Mouse (Mus musculus): ENCODE data around the gene Kif26b. TPM values are rescaled to one million over a fixed set of nuclear protein-coding genes. Genes with fewer than 3 reads are reported as not detected.

The Kif26b gene
- polyA plus RNA-seq, 1 experiment, result not detected

DNA sequence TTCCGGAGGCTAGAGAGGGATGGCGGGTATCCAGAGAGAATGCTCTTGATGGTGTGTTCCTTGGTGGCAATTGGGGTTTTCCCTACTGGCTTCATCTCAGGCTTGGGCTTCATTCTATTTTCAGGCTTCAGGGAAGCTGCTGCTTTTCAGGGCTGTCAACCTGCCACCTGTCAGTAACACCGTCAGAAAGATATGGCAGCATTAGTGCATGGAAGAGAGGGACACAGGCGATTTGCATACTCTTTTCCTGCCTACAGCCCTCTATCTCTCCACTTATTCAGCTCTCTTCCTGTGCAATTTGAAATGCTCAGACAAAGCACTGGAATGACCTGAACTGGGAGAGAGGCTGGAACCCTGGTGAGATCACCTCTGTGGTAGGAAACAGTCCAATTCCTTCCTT lies 117.7 kb downstream of the Kif26b start:
- Histone ChIP-seq H3K4me3 (ENCODE audit: insufficient read depth, low read depth, low read length) (no peak overlapping the region), H3K27ac (replicated peaks; ENCODE audit: low read depth, low read length) (no peak overlapping the region), H3K4me1 (ENCODE audit: control insufficient read depth, insufficient read depth, insufficient read length, low read length) (no peaks in the 10 kb centered on the region)

DNA sequence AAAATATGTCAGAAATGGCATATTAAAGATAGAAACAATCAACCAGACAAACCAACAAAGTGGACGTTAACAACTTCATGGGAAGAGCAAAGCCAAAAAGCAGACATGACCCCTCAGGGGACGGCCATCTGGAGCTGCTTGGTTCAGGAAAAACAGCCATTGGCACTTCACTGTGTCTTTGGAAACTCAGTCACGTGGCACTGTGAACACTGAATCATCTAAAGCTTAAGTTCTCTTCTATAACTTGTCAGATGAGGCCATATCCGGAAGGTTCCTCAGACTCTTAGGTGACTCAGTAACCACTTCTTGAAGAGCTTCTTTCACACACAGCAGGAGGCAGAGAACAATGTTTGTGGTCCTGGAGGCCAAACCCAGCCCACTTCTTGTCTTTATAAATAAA lies 126.6 kb downstream of the Kif26b start:
- Histone ChIP-seq H3K4me1 (ENCODE audit: control insufficient read depth, insufficient read depth, insufficient read length, low read length) (no peaks in the 10 kb centered on the region), H3K27ac (replicated peaks; ENCODE audit: low read depth, low read length) (no peak overlapping the region), H3K4me3 (ENCODE audit: insufficient read depth, low read depth, low read length) (no peak overlapping the region)

DNA sequence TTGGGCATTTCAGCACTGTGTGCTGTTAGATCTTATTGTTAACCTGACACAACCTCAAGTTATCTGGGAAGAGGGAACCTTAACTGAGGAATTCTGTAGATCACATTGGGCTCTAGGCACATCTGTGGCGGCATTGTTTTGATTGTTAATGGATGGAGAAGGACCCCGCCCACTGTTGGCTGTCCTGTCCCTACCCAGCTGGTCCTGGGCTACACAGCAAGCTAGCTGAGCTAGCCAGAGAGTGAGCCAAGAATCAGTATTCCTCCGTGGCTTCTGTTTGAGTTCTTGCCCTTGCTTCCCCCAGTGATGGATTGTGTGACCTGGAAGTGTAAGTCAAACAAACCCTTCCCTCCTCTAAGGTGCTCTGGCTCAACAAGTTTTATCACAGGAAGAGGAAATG lies 132.1 kb downstream of the Kif26b start:
- Histone ChIP-seq H3K4me1 (ENCODE audit: control insufficient read depth, insufficient read depth, insufficient read length, low read length) (no peaks in the 10 kb centered on the region), H3K27ac (replicated peaks; ENCODE audit: low read depth, low read length) (no peak overlapping the region), H3K4me3 (ENCODE audit: insufficient read depth, low read depth, low read length) (no peak overlapping the region)

DNA sequence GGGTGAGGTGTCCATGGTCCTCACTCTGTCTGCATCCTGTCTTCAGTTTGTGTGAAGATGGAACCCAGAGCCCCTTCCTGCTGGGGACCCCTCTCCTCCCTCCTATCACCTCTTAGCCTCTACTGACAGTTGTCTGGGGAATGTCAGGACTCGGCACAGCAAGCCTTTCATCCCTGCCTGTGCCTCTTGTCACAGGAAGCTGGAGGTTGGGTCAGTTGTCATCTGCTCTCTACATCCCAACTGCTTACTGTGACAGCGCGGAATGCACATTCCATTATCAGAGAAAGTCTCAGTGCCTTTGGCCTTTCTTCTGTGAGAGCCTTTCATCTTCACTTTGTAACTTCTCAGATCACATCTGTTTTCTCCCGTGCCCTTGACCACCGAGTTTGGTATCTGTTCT lies 132.6 kb downstream of the Kif26b start:
- no peak overlapping the region for H3K27ac ChIP-seq (replicated peaks; ENCODE audit: low read depth, low read length)
- no peak overlapping the region for H3K4me3 ChIP-seq (ENCODE audit: insufficient read depth, low read depth, low read length)
- H3K4me1 ChIP-seq (ENCODE audit: control insufficient read depth, insufficient read depth, insufficient read length, low read length), result no peaks in the 10 kb centered on the region

DNA sequence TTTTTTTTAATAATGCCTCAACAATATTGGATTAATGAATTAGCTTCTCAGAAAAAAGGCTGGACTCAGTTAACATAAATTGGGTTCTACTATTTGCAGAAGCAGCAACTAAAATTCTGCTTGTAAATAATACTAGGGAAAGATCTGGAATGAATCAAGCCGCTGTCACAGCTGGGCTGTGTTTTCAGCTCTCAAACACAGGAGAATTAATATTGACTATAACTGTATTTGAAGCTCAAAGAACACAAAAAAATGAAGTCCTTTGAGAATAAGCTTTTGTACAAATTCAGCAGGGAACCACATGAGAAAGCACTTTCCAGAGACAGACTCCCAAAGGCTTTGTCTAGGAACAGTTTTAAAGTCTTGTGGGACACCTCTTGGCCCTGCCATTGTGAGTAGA lies 134.6 kb downstream of the Kif26b start:
- H3K27ac ChIP-seq (replicated peaks; ENCODE audit: low read depth, low read length), result no peak overlapping the region
- H3K4me1 ChIP-seq (ENCODE audit: control insufficient read depth, insufficient read depth, insufficient read length, low read length), result no peaks in the 10 kb centered on the region
- H3K4me3 ChIP-seq (ENCODE audit: insufficient read depth, low read depth, low read length), result no peak overlapping the region

DNA sequence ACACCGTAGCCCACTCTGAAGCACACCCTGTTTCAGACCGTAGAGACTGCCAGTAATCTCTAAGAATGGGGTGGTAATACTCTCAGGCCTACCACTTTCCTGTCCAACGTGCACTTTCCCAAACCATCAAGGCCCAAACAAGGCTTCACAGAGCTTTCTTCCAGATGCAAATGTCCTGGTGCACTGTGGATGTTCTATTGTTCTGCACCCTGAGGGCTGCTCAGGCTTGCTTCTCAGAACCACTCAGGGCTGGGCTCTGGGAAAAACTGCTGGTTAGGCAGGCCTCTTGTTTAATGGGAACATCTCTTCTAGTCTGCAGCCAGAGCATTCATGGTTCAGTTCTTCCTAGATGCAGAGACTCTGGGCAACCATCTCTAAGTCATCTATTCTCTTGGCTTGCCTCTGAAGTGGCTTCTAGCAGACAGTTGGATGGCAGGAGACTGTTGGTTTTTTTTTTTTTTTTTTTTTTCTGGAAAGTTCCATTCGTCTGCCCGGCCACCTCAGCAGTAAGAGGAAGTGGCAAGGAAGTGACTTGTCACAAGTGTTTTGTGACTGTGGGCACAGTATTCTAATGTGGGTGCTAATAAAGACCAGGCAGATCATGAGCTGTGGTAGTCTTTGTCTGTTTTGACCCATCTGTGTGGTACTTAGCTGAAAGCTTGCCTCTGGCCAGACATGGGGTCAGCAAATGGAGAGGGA lies 135.5 kb downstream of the Kif26b start:
- no peaks in the 10 kb centered on the region for H3K4me1 ChIP-seq (ENCODE audit: control insufficient read depth, insufficient read depth, insufficient read length, low read length)
- no peak overlapping the region for H3K27ac ChIP-seq (replicated peaks; ENCODE audit: low read depth, low read length)
- H3K4me3 ChIP-seq (ENCODE audit: insufficient read depth, low read depth, low read length), result no peak overlapping the region

DNA sequence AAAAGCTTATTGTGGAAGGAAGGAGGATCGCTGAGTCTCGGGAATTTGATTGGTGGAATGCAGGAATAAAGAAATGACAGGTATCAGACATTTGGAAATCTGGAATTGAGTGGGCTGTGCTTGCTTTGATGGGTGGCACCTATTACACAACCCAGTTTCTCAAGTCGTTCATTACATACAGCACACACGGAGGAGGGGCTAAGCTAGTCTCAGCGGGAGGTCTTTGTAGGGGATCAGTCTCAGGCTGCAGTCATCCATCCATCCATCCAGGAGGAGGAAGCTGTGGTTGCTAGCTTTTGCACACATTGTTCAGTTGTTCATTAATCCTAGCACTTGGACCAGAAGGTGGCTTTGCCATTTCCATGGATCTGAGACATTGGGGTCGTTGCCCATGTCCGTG lies 137.6 kb downstream of the Kif26b start:
- H3K4me1 ChIP-seq (ENCODE audit: control insufficient read depth, insufficient read depth, insufficient read length, low read length), result no peaks in the 10 kb centered on the region
- no peak overlapping the region for H3K4me3 ChIP-seq (ENCODE audit: insufficient read depth, low read depth, low read length)
- no peak overlapping the region for H3K27ac ChIP-seq (replicated peaks; ENCODE audit: low read depth, low read length)

DNA sequence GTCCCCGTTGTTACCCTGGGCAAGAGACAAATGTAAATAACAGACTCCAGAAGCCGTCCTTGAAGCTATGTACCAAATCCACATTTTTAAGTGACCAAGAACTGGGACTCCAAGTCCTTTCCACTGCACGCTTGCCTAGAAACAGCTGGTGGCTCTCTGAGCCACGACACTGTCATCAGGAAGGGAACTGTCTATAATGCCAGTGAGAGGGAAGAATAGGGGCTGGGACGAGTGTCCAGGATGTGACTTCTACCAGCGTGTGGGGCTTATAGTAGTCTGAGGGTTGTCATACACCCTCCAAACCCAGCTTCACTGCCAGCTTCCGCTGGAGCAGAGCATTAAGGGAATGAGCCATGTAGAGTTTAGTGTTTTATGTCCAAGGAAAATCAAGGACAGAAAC lies 138.9 kb downstream of the Kif26b start:
- no peaks in the 10 kb centered on the region for H3K4me1 ChIP-seq (ENCODE audit: control insufficient read depth, insufficient read depth, insufficient read length, low read length)
- H3K4me3 ChIP-seq (ENCODE audit: insufficient read depth, low read depth, low read length), result no peak overlapping the region
- no peak overlapping the region for H3K27ac ChIP-seq (replicated peaks; ENCODE audit: low read depth, low read length)

DNA sequence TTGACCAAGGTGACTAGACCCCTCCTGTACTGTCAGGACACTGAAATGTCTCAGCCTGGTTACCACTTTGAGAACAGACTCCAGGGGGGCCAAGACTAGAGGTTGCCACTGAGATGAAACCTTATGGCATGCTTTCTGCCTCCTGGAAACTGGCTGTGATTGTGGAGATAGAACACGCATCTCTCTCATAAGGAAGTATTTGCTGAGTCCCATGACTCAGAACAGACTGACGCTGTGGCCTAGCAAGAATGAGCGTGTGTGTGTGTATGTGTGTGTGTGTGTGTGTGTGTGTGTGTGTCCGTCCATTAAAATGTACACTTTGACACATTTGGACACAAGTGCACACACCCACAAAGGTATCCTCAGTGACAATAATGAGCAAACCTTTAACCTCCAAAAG lies 140.0 kb downstream of the Kif26b start:
- Histone ChIP-seq H3K4me3 (ENCODE audit: insufficient read depth, low read depth, low read length) (no peak overlapping the region), H3K27ac (replicated peaks; ENCODE audit: low read depth, low read length) (no peak overlapping the region), H3K4me1 (ENCODE audit: control insufficient read depth, insufficient read depth, insufficient read length, low read length) (no peaks in the 10 kb centered on the region)

DNA sequence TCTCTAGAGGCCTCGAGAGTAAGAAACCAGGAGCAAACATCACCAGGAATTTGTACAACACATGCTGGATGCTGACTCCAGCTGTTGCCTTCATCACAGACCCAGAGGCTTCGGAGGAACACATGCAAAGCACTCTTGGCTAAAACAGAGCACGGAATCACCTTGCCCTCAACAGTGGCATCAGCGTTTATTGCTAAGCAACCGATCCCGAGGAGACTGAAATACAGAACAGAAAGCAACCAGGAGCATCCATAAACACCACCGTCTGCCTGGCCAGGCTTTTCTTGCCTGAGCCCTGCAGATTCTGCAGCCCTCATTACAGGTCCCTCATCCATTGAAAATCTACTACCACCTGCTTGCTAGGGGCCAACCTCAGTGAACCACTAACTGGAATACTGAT lies 144.1 kb downstream of the Kif26b start:
- Histone ChIP-seq H3K27ac (replicated peaks; ENCODE audit: low read depth, low read length) (no peak overlapping the region), H3K4me1 (ENCODE audit: control insufficient read depth, insufficient read depth, insufficient read length, low read length) (no peaks in the 10 kb centered on the region), H3K4me3 (ENCODE audit: insufficient read depth, low read depth, low read length) (no peak overlapping the region)

DNA sequence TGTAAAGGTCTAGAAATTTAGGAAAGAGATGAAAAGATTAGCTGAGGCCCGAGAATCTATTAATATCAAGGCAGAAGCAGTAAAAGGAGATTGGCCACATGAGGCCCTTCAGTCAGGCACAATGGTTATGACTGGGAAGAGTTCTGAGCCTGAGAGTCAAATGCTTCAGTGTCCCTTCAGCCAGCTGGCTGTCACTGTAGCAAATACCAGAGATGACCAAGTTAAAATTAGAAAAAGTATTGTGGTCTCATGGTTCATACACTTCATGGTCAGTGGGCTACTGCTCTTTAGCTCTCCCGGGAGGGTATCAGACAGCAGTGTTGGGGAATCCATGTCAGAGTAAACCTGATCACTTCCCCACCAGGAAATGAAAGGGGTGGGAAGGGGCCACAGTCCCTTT lies 144.6 kb downstream of the Kif26b start:
- no peak overlapping the region for H3K4me3 ChIP-seq (ENCODE audit: insufficient read depth, low read depth, low read length)
- no peak overlapping the region for H3K27ac ChIP-seq (replicated peaks; ENCODE audit: low read depth, low read length)
- H3K4me1 ChIP-seq (ENCODE audit: control insufficient read depth, insufficient read depth, insufficient read length, low read length), result no peaks in the 10 kb centered on the region

DNA sequence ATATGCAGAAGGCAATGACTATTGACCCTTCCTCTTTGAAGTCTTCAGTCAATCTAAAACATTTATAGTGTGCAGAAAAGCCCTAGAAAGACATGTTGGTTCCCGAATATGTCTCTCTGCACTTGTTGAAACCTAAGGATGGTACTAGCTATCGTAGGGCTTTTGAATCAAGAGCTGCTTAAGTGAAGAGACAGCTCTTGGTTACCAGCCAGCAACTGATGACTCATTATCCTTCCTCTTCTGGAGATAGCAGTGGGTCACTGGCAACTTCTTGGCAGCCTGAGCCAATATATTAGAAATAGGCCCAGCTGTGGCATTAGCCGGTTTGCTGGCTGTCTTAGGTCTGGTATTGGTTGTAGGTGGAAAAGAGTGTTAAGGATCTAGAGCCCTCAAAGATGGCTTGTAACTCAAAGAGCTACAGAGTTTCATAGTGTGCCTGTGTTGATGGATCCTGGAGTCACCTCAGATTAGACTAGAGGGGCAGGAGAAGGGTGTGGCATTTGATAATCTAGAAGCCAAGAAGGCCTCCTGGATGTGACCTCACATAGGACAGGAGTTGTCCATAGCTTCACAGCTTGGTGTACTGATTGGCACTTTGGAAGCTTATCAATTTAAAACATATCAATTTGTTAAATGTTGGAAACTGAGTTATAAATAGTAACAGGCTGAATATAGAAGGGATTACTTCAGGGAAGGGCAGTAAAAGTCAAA lies 146.8 kb downstream of the Kif26b start:
- Histone ChIP-seq H3K4me1 (ENCODE audit: control insufficient read depth, insufficient read depth, insufficient read length, low read length) (no peaks in the 10 kb centered on the region), H3K4me3 (ENCODE audit: insufficient read depth, low read depth, low read length) (no peak overlapping the region), H3K27ac (replicated peaks; ENCODE audit: low read depth, low read length) (no peak overlapping the region)

DNA sequence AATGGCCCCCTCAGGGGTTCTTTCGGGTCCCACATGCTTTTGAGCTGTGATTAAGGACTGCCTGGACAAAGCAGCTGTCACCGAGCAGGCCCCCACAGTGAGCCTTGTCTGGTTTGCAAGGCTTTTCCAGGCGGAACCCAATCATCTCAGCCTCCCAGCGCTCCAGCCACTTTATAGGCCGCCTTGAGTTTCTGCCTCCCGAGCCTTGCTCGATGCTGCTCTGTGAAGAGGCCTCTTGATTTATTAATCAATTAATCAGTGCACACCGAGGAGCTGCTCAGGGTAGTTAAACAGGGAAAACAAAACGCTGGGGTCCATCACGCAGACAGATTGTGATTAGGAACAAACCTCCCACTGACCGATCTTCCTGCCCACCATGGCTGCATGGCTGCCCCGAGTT lies 148.2 kb downstream of the Kif26b start:
- Histone ChIP-seq H3K4me1 (ENCODE audit: control insufficient read depth, insufficient read depth, insufficient read length, low read length) (no peaks in the 10 kb centered on the region), H3K4me3 (ENCODE audit: insufficient read depth, low read depth, low read length) (no peak overlapping the region), H3K27ac (replicated peaks; ENCODE audit: low read depth, low read length) (no peak overlapping the region)

DNA sequence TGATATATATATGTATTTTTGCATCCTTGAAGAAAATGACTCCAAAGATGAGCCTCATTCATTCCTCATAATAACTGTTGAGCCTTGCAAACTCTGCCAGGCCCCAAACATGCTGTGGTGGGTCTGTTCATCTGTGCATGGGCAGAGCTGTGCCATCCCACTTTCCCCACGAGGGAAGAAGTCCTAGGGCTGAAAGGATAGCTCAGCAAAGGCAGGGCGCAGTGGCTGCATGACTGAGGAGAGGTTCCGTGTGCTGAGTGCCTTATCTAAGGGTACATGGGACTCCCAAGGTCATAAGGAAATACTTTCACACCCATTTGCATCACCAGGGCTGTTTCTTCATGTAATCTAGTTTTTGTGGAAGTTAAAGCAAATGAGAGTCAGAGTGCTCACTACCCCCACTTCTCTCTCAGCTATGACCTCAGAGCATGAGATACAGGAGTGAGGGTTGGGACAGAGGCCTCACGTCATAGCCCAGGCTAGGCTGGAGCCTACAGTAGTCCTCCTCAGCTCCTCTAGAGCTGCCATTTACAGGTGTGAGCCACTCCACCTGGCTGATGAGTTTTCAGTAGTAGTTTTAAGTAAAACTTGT lies 148.8 kb downstream of the Kif26b start:
- Histone ChIP-seq H3K4me1 (ENCODE audit: control insufficient read depth, insufficient read depth, insufficient read length, low read length) (no peaks in the 10 kb centered on the region), H3K4me3 (ENCODE audit: insufficient read depth, low read depth, low read length) (no peak overlapping the region), H3K27ac (replicated peaks; ENCODE audit: low read depth, low read length) (no peak overlapping the region)

DNA sequence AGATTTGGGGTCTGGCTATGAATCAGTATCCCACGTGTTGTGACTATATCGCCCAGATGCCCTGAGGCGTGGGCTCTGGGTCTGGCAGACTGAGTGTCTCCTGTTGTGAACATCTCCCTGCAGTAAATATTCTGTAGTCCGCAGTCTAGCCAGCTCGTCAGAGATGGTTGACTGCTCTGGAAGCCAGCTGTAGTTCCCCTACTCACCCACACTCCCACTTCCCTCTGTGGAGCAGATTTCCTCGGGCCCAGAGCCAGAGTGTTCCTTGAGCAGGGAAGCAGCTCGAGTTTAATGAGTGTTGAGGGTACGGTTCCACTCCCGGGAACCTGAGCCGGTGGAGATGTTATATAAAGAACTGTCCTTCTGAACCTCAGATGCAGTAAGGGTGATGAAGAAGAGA lies 154.7 kb downstream of the Kif26b start:
- no peak overlapping the region for H3K27ac ChIP-seq (replicated peaks; ENCODE audit: low read depth, low read length)

More for the DNA sequence above, 154.7 kb downstream of the Kif26b start:
- Histone ChIP-seq H3K4me1 (ENCODE audit: control insufficient read depth, insufficient read depth, insufficient read length, low read length) (no peaks in the 10 kb centered on the region), H3K4me3 (ENCODE audit: insufficient read depth, low read depth, low read length) (no peak overlapping the region)

Data from brown adipose tissue, adult 24 weeks (tissue).